Mouse (Mus musculus) B cell, adult 67 days (primary cell): Measurements from ENCODE around the gene Stat2. TPM values are rescaled to one million over a fixed set of nuclear protein-coding genes. Genes with fewer than 3 reads are reported as not detected.

Experiments used
- total RNA-seq, 2 experiments: library from RNA; stranded (reverse); gene quantifications; 4 replicates each; pipeline ENCODE4 v1.2.4; 2023

Stat2 gene
- total RNA-seq, result 100 to 1,000 TPM; 136 to 139 TPM

GRCm38 (mm10) chr10:128270287-128270841 is at the start of gene Stat2:
TSS of gene Stat2 (plus strand) at chr10:128270559.

DNA sequence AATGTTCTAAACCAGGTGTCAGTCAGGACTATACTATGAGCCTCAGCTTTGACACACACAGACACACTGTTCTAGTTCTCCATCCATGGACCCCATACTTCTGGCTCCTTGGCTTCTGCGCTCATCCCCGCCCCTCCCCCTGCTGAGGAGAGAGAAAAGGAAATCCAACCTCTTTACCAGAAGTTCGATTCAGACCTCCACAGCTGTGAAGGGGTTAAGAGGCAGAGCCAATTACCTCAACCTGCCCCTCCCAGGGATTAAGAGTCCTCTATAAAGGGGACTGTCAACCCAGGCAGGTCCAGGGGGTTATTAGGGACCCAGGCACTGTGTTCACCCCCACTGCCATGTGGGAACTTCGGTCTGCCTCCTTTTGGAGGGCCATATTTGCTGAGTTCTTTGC is 44.8 kb upstream of the Stat2 start, which contains the start of gene Mip:
TSS of gene Mip (plus strand) at position 301 of the 400 bp plus-strand sequence.

GRCm38 (mm10) chr10:128231697-128232419 is 38.5 kb upstream of the Stat2 start, which contains the start of gene Timeless:
TSS of gene Timeless (plus strand) at chr10:128232065.

DNA sequence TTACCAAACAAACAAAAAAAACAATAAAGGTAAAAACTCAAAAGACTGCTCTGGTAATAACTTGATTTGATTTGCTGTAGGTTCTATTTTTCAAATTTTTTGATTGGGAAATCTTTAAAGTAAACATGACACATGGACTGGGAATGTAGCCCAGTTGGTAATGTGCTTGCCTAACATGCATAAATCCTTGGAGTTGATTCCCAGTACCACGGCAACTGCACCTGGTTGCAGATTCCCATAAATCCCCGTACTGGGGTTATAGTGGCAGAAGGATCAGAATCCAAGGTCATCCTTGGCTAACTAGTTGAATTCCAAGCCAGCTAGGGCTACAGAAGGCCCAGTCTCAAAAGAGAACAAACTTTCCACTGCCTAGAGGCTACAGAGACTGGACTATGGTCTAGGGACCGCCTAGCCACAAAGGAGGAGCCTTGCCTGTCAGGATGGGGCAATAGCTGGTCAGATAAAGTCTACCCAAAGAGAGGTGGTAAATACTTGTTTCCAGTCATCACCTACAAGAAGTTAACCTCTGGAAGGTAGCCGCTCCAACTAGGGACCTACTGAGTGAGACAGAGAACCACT is 16.6 kb upstream of the Stat2 start, which contains the start of gene Apon:
TSS of gene Apon (plus strand) at position 420 of the 579 bp plus-strand sequence.

GRCm38 (mm10) chr10:128268371-128268770 is 2.0 kb upstream of the Stat2 start, which contains the start of gene Apof:
TSS of gene Apof (plus strand) at chr10:128268671.

DNA sequence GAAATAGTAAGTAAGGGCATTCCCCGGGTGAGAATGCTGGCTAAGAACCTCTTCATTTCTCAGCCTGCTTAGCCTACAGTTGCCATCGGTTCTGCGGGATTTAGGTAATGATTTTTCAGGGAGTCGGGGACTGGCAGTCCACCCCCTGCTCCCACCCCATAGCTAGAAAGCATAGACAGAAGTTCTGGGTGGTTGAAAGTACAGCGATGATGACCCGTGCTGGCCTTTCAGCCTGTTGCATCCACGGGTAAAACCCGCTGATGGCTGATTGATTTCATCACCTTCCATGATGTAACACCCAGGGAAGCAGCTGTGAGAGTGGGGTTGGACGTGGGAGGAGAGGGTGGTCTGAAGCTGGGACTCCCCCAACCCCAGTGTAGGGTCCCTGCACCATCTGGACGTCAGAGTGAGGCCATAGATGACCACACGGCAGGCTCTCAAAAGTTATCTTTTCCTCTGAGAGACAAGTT is 28.4 kb downstream of the Stat2 start, which contains the start of gene Il23a:
TSS of gene Il23a (minus strand) at position 51 of the 470 bp plus-strand sequence.

GRCm38 (mm10) chr10:128303126-128304021 is 33.0 kb downstream of the Stat2 start, which contains the start of gene Pan2:
TSS of gene Pan2 (plus strand) at chr10:128303335.

GRCm38 (mm10) chr10:128322141-128323108 is 52.1 kb downstream of the Stat2 start, which contains the start of gene Cnpy2:
TSS of gene Cnpy2 (plus strand) at chr10:128322459.

DNA sequence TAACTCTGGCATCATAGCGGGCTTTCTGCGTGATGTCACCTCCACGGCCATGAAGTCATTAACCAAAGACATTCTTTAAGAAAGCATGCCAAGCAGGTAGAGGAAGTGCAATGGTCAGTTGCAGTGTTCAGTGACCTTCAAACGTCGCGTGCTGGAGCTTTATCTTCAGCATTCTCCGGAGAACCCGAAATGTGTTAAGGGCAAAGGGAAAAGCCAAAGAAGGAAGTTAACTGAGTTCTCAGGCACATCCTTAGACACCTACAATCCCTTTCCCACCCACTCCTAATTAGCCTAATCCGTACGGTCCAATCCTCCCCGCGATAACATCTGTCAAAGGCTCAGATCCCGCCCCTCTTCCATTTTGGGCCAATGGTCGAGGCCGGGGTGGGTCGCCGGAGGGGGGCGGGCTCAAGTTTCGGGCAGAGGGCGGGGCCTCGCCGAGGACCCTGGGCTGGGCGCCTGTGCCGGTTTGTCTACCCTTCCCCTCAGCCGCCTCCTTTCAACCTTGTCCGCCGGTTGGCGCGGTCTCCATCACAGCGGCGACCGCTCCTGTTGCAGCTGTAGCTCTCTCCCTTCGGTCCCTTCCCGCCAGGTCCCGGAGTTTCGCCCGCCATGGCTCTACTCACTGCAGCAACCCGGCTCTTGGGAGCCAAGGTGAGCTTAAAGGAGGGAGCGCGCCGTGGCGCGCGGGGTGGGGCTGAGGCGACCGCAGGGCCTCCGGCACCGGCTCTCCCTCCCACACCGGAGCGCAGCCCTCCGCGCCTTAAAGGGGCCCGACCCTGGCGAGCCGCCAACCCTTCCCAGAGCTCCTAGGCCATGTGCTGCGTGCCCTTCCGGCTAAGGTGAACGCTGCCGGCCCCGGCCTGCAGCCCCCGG is 67.2 kb downstream of the Stat2 start, which contains the start of gene Cs:
TSS of gene Cs (plus strand) at position 429 of the 876 bp plus-strand sequence.

Other genes with a start within 250 kb of the Stat2 start
- 100 to 1,000 TPM; 586 to 608 TPM for gene Naca, start 235.0 kb upstream of the Stat2 start, total RNA-seq
- 100 to 1,000 TPM; 109 to 146 TPM for gene Ptges3, start 211.6 kb upstream of the Stat2 start, total RNA-seq
- 100 to 1,000 TPM; 583 to 605 TPM for gene Atp5b, start 187.3 kb upstream of the Stat2 start, total RNA-seq
- gene Baz2a, start 179.0 kb upstream of the Stat2 start, total RNA-seq, result 100 to 1,000 TPM; 140 to 143 TPM
- 10 to 100 TPM; 47.0 to 55.3 TPM for gene Rbms2, start 90.3 kb upstream of the Stat2 start, total RNA-seq
- not detected for gene Gls2, start 76.1 kb upstream of the Stat2 start, total RNA-seq
- gene Spryd4, start 58.8 kb upstream of the Stat2 start, total RNA-seq, result 10 to 100 TPM; 13.7 to 14.4 TPM
- gene Mip, start 44.7 kb upstream of the Stat2 start, total RNA-seq, result not detected
- gene Timeless, start 38.5 kb upstream of the Stat2 start, total RNA-seq, result 10 to 100 TPM; 16.6 to 21.5 TPM
- under 1 TPM in 1 of 2 experiments, not detected in 1; 0.38 TPM for gene Apon, start 16.5 kb upstream of the Stat2 start, total RNA-seq
- gene Apof, start 1.9 kb upstream of the Stat2 start, total RNA-seq, result 1 to 10 TPM in 1 of 2 experiments, under 1 TPM in 1; 0.89 to 1.5 TPM
- not detected for gene Il23a, start 28.2 kb downstream of the Stat2 start, total RNA-seq
- gene Pan2, start 32.8 kb downstream of the Stat2 start, total RNA-seq, result 10 to 100 TPM; 64.1 to 67.9 TPM
- 10 to 100 TPM; 26.6 to 30.1 TPM for gene Cnpy2, start 51.9 kb downstream of the Stat2 start, total RNA-seq
- 100 to 1,000 TPM; 108 to 111 TPM for gene Cs, start 67.2 kb downstream of the Stat2 start, total RNA-seq
- gene Coq10a, start 98.4 kb downstream of the Stat2 start, total RNA-seq, result 10 to 100 TPM; 39.6 to 39.7 TPM
- gene Ankrd52, start 106.6 kb downstream of the Stat2 start, total RNA-seq, result 10 to 100 TPM; 74.5 to 79.2 TPM
- gene Slc39a5, start 130.7 kb downstream of the Stat2 start, total RNA-seq, result not detected
- gene Nabp2, start 140.9 kb downstream of the Stat2 start, total RNA-seq, result 10 to 100 TPM; 47.3 to 50.6 TPM
- gene Rnf41, start 141.1 kb downstream of the Stat2 start, total RNA-seq, result 10 to 100 TPM; 70.9 to 76.8 TPM
- 100 to 1,000 TPM; 167 to 179 TPM for gene Smarcc2, start 188.7 kb downstream of the Stat2 start, total RNA-seq
- gene Myl6, start 223.6 kb downstream of the Stat2 start, total RNA-seq, result 100 to 1,000 TPM; 532 to 547 TPM
- gene Myl6b, start 228.1 kb downstream of the Stat2 start, total RNA-seq, result 1 to 10 TPM in 1 of 2 experiments, not detected in 1; 1.0 TPM